Mouse (Mus musculus): ENCODE results near the gene 4930507D05Rik.
"Not testable (repeated sequence)": the region's sequence is repeated elsewhere in the genome, so short reads cannot be mapped to it uniquely, and the experiment has no call there.

Gene 4930507D05Rik

DNA sequence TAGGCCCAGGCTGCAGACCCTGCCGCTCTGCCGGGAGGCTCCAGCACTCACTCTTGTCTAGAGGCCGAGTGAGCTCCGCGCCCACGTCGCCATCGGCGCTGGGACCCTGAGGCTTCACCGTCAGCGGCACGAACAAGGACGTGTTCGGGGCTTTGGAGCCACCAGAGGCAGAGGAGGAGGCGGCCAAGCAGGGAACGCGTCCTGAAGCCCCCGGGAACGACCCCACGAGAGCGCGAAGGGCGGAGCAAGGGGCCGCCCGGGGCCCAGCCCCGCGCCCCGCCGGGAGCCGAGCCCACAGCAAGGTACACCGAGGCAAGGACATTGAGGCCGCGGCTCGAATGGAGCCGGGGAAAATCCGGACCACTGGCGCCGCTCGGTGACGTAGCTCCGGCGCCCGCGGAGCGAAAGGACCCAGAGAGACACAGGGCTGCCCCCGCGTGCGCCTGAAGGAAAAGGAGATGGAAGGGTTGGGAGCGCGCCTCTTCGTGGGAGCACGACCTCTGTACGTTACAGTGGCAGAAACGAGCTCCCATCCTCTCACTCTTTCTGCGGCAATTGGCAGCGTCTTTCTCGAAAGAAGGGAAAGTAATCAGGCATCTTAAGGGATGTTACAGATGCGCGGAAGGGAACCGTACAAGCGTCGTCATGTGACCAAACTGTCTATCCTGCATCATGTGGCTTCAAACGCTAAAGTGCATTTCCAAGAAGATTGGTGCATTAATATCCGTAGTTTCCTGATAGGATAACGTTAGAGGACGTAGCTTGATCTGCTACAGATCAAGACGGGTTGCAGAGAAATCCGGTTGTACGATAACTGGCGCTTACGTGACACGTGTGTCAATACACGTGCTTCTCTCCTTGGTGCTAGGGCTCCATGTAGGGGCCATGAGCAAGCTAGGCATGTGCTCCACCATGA is at the start of gene 4930507D05Rik, which contains the start of gene Supv3l1:
Gene 4930507D05Rik, plus strand, starts transcription at position 126 of the 916 bp plus-strand sequence.
Gene Supv3l1, minus strand, starts transcription at position 375 of the 916 bp plus-strand sequence.
- DNase-seq, result peak; percentile 92

DNA sequence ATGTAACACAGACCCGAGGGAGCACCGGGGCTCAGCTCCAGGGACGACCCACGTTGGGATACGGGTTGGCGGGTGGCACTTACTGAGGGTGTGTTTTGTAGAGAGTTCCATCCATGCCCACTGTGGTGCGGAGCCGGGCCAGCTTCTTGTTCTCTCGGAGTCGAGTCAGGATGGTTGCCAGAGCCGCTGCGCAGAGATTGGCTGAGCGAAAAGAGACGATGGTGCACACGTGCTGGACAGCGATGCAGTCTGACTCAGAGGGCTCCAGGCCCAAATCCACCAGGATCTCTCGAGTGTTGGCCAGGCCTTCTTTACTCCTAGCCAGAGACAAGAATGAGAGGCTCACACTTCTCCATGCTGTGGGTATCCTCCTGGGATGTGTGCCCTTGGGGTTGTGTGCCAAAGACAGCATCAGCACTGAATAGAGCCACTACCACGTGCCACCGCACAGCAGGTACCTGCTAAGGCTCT is 47.6 kb upstream of the 4930507D05Rik start:
- no peak for DNase-seq

DNA sequence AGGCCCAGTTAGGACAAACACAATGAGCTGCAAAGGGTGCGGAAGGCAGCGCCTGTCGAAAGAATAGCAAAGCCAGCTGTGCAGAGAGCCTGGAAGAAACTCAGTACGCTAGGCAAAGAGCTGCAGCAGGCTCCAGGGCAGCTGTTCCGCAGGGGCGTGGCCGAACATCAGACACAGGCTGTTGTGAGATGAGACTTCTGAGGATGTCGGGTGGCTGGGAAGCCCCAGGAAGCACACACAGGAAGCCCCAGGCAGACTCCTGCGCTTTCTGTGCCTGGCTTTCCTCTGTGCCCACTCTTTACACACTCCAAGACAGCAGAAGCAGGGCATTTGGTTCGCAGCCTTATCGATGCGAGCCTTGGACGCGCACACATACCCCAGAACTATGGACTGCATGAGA is 44.4 kb upstream of the 4930507D05Rik start:
- peak; percentile 74 for DNase-seq

DNA sequence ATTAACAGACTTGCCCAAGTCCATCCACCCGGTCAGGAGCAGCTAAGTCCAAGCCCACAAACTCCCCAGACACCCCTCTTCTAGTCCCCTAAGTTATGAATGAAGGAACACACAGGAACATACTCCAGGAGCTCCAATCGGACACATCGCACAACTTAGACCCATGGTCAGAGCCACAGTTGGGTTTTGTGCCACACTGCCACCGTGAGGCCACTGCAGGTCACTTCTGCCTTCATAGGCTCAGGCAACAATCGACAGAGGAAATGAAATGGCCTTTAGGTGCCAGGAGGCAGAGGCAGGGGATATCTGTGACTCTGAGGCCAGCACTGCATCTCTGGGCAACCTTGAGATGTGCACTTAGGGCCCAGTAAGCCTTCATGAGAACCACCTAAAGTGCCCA is 38.3 kb upstream of the 4930507D05Rik start:
- DNase-seq, result peak; percentile 64

DNA sequence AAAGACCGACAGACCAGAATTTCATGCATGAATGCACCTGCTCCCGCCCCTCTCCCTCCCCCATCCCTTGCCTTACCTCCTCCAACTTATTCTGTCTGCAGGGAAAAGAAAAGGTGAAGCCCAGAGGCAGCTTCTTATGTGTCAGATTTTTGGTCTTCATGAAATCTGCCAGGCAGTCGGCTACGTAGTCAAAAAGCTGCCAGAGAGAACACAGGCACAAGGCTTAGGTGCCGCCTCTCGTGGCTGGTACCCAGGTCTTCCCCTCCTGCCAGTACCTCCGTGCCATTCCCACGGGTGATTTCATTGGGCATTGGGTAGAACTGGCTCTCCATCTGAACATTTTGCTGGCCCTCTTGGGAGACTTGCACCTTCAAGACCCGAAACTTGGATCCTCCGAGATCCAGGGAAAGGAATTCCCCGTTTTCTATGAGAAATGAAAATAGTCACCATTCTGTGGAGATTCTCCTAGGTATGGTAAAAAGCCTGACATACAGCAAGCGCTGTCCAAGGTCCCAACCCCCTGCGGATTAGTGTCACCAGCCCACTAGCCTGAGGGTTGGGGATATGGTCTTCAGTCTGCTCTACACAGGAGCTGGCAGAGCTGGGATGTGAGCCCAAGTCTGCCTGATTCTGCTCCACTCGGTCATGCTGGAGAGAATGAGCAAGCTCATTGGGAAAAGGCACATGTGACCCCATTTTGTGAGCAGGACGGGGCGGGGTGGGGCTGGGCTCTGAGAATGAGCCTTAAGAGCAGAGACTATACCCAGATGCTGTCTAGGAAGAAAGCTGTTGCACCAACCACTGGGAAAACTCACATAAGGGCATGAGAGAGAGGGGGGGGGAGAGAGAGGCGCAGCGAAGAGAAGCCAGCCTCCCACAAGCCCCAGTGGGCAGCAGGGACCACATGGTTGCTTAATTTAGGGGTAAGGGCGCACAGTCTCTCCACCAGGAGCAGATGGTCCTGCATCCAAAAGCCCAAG is 37.6 kb upstream of the 4930507D05Rik start:
- DNase-seq, result no peak

DNA sequence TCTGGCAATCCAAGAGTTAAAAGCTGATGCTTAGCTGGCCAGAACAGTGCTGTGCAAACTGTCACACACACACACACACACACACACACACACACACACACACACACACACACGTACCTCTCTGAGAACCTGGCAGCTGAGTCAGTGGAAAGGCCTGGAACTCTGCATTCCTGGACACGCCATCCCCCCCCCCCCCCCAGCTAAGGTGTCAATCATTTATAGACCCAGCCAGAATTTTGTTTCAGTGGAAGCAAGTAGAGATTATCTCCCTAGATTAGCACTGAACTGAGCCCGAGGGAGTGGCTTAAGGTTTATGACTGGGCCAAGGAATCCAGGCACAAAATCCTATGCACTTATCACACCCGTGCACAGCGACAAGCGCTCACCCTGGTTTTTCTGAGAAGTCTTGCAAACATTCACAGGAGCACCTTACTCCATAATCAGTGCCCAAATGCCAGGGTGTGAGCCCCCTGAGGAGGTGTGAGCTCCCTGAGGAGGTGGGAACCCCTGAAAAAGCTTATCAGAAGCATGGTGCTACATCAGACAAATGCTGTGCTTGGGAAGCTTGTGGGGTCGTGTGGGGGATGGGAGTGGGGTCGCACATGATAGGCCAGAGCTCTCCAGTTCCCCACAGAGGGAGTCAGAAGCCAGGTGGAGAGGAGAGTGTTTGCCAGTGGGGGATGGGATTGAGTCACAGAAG is 36.2 kb upstream of the 4930507D05Rik start:
- no peak for DNase-seq

DNA sequence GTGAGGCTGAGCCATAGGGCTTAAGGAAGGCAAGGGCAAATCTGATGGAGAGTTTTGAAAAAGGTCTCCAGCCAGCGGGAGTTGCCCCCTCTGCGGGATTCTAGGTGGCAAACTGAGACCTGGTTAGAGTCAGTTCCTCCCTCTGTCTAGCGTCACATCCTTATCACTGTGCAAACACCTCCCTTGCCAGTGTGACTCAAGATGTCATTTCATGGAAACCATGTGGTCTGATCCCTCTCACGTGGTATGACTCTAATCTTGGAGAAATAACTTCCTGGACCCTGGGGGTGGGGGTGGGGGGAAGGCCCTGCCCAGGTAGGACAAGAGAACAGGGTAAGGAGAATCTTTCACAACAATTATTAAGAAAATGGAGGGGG is 35.7 kb upstream of the 4930507D05Rik start:
- DNase-seq, result no peak

DNA sequence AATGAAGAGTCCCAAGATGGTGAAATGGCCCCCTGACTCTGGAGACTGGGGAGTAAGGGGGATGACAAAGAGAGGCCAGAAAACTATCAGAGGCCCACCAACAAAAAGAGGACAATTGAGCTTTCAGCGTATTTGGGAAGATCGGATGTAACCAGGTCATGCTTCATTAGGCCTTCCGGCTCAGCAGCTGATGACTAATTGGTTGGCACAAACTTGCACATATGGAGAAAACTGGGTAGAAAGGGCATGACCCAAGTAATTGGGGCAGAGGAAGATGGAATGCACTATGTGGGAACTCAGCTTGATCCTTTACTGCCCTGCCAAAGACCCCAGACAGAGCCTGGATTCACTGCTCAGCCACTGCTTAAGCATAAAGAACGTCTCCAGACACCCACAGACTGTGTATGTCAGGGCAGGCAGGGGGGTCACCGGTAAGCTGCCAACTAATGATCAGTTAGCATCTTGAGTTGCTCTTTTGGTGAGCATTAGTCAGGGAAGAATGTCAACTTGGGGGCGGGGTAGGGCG is 30.4 kb upstream of the 4930507D05Rik start:
- DNase-seq, result no peak

DNA sequence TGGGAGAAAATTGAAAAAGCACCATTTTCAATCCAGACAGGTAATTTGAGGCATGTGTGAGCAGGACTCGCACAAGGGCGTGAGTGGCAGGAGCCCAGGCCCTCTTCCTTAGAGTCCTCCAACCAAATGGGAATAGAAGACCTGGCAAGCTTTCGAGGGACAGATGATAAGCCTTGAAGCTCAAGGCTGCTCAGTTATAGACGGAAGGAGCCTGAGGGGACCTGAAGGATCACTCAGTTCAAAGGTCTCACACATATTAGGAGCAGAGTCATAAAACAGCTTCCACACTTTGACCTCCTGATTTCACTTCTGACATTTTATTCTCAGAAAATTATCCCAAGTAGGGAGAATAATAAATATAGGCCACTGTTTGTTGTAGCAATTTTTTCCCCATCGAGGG is 29.9 kb upstream of the 4930507D05Rik start:
- no peak for DNase-seq

DNA sequence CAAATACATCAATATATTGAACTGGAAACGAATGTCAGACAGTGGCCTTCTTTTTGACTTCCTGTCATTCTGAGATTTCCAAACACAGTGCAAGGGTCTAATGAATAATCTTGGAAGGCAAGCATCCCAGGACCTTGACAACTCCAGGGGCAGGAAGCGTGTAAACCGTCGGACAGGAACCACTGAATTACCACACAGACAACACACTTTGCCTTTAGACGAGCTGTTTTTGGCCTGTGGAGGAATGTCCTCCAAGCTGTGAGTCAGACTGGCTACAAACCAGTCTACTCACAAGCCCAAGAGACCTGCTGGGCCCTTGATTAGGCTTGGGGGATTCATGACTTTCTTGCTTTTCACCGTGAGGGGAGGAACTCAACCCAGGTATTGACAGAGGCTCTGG is 28.9 kb upstream of the 4930507D05Rik start:
- DNase-seq, result no peak

DNA sequence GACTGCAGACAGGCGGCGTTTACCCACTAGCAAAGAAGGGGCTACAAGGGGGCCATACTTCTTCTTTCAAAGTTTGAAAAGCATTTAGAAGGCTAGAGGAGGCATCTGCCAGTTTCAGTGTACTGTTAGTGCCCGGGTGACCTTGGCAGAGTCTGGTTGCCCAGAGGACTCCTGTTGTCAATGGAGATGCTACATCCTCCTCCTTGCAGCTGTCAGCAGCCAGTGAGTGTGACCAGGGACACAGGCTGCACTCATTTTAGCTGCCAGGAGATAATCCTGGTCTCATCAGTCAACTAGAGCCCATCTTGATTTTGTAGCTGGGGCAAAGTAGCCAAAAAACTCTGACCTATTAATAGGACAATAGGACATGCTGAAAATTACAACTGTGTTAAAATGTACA is 28.2 kb upstream of the 4930507D05Rik start:
- DNase-seq, result no peak

DNA sequence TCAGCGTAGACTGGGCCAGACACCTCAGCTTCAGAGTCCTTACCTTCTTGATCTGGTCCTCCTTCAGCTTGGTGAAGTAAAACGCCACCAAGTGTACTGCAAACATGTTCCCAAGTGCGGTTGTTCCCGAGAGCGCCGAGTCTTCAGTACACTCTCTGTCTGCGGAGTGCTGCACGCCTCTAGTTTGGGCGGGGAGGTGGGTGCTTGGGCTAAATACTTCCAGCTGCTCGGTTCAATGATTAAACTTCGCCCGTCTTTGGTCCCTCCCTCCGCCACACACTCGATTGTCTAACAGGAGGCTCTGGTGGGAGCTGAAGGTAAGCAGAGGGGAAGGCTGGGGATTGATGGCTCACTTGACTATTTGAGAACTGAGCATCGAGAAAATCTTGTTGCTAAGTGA is 27.0 kb upstream of the 4930507D05Rik start, which contains the start of gene Hkdc1:
Gene Hkdc1, minus strand, starts transcription at position 237 of the 400 bp plus-strand sequence.
- no peak for DNase-seq

DNA sequence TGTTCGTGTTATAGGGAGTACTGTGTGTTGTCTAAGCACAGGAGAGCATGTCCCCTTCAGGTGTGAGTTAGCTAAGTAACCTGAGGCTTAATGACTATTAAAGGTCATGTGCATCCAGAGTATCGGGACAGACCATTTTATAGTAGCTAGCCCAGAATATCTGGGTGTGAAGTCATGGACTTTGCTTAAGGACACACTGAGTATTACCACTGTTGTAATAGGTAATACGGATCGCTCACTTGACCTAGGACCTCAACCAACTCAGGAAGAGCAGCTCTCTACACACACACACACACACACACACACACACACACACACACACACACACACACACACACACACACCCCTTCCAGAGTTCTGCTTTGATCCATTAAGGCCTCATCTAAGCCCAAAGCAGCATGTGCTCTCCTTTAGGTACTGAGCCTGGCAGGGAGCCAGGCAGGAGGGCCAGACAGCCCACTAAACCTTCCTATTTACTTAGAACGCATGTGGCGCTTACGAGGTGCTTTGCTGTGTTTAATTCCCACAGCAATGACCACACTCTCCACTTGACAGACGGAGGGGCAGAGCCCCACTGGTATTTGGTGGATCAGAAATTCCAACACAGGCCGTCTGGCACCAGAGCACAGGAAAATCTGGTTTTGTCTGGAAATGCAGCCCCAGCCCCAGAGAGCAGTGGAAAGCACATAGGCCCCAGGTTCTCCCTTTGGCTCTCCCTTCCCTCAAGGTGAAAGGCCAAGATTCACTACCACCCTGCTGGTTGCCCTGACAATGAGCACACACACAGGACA is 24.0 kb upstream of the 4930507D05Rik start:
- DNase-seq, result no peak

DNA sequence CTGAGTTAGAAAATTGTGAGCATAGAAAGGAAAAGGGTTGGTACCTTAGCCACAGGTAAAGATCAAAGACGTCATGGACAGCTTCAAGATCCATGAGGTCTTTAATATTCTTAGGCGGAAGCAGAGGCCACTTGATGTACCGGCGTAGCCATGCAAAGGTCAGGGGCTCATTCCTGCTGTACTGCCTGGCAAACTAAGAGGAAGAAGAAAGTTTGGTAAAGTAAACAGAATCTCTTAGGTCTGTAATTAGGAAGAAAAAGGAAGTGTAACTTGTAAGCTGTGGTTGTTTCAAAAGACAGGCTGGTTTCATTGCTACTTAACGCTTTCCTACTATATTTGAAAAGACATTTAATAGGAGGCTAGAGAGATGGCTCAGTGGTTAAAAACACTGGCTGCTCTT is 18.9 kb upstream of the 4930507D05Rik start:
- DNase-seq, result no peak

DNA sequence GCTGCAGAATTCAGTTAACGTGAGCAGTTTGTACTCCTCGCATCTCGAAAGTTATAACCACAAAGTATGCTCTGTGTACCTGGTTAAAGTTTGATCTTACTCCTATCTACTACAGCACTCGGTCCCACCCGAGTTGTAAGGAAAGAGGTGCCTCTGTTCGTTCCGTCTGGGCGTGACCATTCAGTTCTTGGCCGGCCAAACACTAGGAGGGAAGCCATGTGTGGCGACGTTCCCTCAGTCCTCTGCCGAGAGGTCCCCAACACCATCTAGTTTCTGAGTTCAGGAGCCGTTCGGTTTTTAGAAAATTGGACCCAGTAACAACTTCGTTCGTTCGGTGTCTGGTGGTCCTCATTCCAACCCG is 971 bp downstream of the 4930507D05Rik start:
- DNase-seq, result peak; percentile 19

DNA sequence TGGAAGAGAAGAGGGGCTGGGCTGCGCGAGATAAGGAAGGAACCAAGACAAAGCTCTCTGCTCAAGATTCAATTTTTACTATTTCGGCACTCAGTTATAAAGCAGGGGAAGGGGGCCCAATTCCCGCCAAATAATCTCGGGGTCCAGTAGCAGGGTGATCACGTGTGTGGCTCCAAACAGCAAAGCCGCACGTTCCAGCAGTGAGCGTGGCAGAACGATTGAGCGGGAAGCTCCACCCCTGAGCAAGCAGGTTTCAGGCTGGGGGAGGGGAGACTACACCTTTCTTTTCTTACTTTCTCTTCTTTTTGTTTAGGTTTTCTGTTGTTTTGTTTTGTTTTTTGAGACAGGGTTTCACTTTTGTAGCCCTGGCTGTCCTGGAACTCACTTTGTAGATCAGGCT is 2.7 kb downstream of the 4930507D05Rik start:
- not testable (repeated sequence) for DNase-seq

DNA sequence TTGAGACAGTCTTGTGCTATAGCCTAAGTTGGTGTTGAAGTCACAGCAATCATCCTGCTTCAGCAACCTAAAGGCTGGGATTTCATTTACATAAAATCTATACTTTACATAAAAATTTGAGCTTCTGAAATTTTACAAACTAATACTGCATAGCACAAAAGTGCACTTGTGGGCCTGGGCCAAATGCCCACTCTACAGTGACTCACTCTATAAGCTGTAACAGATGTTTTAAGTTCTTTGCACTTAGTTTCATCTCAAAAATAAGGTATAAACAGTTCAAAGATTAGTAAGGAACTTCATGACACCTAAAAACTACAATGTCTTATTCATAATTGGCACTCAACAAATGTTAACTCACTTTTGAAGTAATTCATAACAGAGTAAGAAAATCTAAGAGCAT is 12.0 kb downstream of the 4930507D05Rik start:
- no peak for DNase-seq

DNA sequence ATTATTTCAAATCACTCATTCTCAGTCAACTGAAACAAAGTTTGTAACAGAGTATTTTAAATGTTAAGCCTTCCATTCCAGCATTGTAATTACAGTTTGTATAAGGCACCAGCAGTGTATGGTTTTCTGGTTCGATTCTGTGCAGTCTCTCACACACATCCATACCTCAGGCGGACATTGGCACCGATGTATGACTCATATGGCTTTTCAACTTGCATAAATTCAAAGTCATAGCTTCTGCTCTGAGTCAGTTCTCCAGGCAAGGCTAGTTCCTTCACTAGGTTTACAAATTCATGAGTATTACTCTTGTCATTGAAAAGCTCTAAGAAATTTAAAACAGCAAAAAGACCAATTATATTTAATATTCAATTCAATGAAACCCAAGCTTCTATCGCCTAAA is 20.4 kb downstream of the 4930507D05Rik start:
- DNase-seq, result no peak

DNA sequence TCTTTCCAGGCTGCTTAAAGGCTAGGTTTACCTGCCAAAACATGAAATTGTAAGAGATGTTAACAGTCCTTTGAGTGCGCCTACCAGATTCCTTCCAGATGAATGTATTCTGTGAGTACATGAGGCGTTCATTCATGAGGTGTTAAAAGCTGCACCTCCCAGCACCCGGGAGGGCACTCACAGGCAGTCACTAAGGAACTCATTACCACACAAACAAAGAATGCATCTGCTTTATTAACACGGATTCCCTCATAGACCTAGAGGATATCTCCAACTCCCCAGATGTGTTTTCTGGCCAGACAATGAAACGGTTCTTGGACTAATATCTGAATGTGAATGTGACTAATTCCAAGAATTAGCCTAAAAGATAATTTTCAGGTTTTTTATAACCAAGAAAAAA is 21.8 kb downstream of the 4930507D05Rik start:
- no peak for DNase-seq

DNA sequence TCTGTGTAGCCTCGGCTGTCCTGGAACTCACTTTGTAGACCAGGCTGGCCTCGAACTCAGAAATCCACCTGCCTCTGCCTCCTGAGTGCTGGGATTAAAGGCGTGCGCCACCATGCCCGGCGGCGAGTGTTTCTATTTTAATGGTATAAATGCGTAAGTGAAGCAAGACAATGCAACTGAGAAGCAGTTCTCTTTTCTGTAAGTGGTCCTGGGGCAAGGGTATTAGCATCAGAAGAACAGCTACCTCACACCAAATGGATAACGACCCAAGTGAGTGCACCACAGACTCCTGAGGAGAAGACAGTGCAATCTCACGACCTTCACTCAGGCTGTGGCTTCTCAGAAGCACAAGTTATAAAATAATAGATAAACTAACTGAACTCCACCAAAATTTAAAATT is 25.7 kb downstream of the 4930507D05Rik start:
- DNase-seq, result no peak

DNA sequence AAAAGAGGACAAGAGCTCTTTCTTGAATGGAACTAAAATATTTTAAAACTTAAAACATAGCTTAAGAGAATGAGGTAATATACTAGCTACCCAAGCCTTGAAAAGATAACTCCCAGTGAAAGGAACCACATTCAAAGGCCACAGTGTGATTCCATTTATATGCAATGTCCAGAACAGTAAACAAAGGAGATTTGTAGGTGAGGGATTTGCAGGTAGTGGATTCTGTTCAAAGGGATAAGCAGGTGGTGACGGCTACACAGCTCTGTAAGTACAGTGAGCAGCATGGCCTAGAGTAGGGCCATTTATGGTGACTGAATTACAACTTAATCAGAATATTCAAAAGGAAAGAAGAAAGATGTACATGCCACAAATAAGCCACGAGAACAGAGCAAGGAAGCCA is 27.7 kb downstream of the 4930507D05Rik start:
- DNase-seq, result no peak

Measured in thymus, postnatal 14 days (tissue).